13 mouse cellular contexts compared by ENCODE assay signal in genomic region chr16:38106542-38106941, GRCm38 (mm10).
"Had no signal": no experiment of that assay in that cellular context is flagged by ENCODE, and none has a peak within 500 bp of the region (broad histone marks: within the 10 kb centered on the region; RNA-seq: fewer than 3 reads in every experiment).

No protein-coding gene starts in this region.

- H3K4me3 ChIP-seq: limb, embryonic 13.5 days; midbrain, embryonic 12.5 days; neural tube, embryonic 13.5 days; stomach, embryonic 15.5 days had no signal

- ATAC-seq: midbrain, embryonic 16.5 days had no signal

- H3K4me2 ChIP-seq: limb, embryonic 13.5 days; lung, embryonic 14.5 days; midbrain, embryonic 12.5 days; neural tube, embryonic 13.5 days; stomach, embryonic 15.5 days had no signal

- H3K27ac ChIP-seq: limb, embryonic 13.5 days; liver, embryonic 14.5 days; midbrain, embryonic 12.5 days; neural tube, embryonic 13.5 days; stomach, embryonic 15.5 days had no signal

- H3K27me3 ChIP-seq: limb, embryonic 13.5 days; midbrain, embryonic 12.5 days; neural tube, embryonic 13.5 days; stomach, embryonic 15.5 days had no signal

- H3K9me3 ChIP-seq: limb, embryonic 13.5 days; midbrain, embryonic 12.5 days; neural tube, embryonic 13.5 days; stomach, embryonic 15.5 days had no signal

- H3K36me3 ChIP-seq: midbrain, embryonic 12.5 days; neural tube, embryonic 13.5 days; stomach, embryonic 15.5 days had no signal

- DNase-seq: kidney, postnatal 14 days; left cerebral cortex, postnatal 4 days; lung, embryonic 14.5 days; retina, postnatal 1 day; right cerebral cortex, postnatal 4 days; thymus, adult 2 months; thymus, postnatal 25 days had no signal

- H3K9ac ChIP-seq: limb, embryonic 13.5 days; liver, embryonic 14.5 days; lung, embryonic 14.5 days; midbrain, embryonic 12.5 days; neural tube, embryonic 13.5 days; stomach, embryonic 15.5 days had no signal
